Mouse (Mus musculus): ENCODE data around the gene Gm4559. TPM values are rescaled to one million over a fixed set of nuclear protein-coding genes. Genes with fewer than 3 reads are reported as not detected.
"Not testable (repeated sequence)": the region's sequence is repeated elsewhere in the genome, so short reads cannot be mapped to it uniquely, and the experiment has no call there.

The Gm4559 gene
- total RNA-seq, 2 experiments from 2014 or later, result not detected

DNA sequence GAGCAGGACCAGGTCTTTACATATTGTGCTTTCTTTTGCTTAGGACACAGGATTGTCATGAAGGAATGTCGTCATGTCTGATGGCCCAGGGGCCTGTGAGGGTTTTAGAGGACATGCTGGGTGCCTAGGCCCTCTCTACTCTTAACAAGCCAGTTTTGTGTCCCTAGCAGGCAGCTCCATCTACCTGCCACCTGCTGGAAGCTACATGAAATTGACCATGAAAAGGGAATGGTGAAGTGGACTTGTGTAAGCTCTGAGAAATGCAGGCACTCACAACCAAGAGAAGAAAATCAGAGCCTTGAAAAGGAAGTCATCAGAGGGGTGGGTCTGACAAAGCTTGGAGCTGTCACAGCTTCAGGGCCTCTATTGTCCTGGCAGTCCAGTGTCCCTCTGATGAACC is 5.1 kb upstream of the Gm4559 start:
- not testable (repeated sequence) for DNase-seq (ENCODE audit: low spot score in 2 of 2)

GRCm38 (mm10) chr7:142278183-142278582 is 4.0 kb upstream of the Gm4559 start:
- DNase-seq (ENCODE audit: low spot score in 2 of 2), result peak; percentile 49 to 72

DNA sequence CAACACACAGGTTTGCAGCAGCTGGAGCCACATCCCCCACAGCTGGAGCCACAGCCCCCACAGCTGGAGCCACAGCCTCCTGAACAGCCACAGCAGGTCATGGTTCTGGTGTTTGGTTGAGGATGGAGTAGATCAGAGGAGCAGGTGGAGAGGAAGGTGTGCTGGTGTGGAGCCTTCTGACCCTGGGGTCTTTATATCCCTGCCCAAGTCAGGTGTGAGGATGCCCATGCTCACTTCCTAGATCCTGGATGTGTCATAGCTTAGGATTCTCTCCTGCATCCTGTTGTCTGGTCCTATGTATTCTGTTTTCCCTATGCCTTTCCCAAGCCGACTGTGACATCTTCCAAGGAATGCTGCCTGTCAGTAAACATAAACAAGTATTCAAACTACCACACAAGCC is 15.9 kb downstream of the Gm4559 start, which contains the start of gene Gm2431:
TSS of gene Gm2431 (minus strand) at position 101 of the 400 bp plus-strand sequence.
- DNase-seq (ENCODE audit: low spot score in 2 of 2), result not testable (repeated sequence)

DNA sequence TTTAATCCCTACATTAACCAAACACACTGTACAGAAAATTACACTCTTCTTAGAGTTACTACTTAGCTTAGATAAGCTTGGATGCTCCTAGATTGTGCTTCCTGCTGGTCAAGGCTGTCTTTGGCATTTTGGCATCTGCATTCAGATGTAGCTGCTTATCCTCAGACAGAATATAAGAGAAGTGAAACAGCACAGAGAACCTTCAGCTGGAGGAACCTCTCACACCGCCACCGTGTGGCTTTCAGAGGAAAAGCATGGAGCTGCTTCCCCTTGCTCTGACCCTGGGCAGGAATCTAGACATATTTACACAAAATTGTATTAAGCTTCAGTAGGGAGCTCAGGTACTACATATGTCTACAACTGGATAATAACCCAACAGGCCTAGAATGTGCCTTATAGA is 18.6 kb downstream of the Gm4559 start:
- peak in 1 of 2 experiments; percentile 55 for DNase-seq (ENCODE audit: low spot score in 2 of 2)

DNA sequence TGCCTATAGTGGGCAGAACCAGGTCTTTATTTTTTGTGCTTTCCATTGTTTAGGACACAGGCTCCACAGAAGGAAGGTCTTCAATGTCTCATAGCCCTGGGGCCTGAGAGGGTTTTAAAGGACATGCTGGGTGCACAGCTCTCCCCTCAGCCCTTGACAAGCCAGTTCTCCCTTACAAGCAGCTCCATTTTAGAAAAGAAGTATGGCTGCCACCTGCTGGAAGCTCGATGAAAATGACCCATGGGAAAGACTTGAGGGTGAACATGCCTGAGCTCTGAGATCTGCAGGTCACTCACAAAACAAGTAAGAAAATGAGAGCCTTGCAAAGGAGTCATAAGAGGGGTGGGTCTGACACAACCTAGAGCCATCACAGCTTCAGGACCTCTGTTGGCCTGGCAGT is 24.3 kb downstream of the Gm4559 start:
- peak; percentile 7 to 32 for DNase-seq (ENCODE audit: low spot score in 2 of 2)

DNA sequence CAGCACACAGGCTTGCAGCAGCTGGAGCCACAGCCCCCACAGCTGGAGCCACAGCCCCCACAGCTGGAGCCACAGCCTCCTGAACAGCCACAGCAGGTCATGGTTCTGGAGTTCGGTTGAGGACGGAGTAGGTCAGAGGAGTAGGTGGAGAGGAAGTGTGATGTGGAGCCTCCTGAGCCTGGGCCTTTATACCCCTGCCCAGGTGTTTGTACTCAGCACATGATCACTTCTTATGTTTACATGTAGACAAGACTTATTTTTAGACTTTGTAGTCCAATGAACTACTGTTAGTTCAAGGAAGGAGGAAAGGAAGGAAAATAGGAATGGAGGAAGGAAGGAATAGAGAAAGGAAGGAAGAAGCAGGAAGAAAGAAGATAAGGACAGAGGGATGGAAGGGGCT is 33.2 kb downstream of the Gm4559 start, which contains the start of gene Gm40460:
TSS of gene Gm40460 (minus strand) at position 101 of the 400 bp plus-strand sequence.
- no peak for DNase-seq (ENCODE audit: low spot score in 2 of 2)

GRCm38 (mm10) chr7:142231540-142231939 is 42.6 kb downstream of the Gm4559 start:
- DNase-seq (ENCODE audit: low spot score in 2 of 2), result no peak

- DNase-seq (ENCODE audit: low spot score in 2 of 2), result not testable (repeated sequence)
Observed at GRCm38 (mm10) chr7:142229871-142230270, 44.3 kb downstream of the Gm4559 start, which contains the start of gene Krtap5-5. TSS of gene Krtap5-5 (minus strand) at chr7:142229971.

DNA sequence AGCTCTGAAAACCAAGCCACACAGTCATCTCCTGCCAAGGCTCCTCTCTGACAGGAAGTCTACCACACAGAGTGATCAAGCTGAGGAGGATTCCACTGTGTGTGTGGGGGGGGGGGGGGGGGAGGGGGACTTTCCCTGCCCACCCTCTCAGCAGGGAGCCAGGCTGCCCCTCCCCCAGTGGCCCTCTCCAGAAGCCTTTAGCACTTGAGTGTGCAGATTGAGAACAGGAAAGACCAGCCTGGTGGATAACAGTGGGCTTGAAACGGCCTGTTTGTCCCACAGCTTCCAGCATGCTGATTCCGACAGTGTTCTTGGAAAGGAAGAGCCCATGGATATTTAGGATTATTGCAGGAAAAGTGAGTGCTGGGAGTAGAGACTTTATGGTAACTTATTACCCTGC is 49.6 kb downstream of the Gm4559 start:
- DNase-seq (ENCODE audit: low spot score in 2 of 2), result no peak

Other genes with a start within 250 kb of the Gm4559 start
- 10 to 100 TPM; 29.0 to 32.0 TPM for gene Mob2, start 213.3 kb downstream of the Gm4559 start, total RNA-seq (2021)
- 100 to 1,000 TPM; 130 to 133 TPM for gene Dusp8, start 178.5 kb downstream of the Gm4559 start, total RNA-seq (2021)
- not detected for gene Gm45618, start 153.6 kb downstream of the Gm4559 start, total RNA-seq (2021)
- not detected for gene Gm39115, start 138.3 kb downstream of the Gm4559 start, total RNA-seq (2021)
- not detected for gene Gm45337, start 129.8 kb downstream of the Gm4559 start, total RNA-seq (2021)
- gene Gm29735, start 117.2 kb downstream of the Gm4559 start, total RNA-seq (2021), result not detected
- not detected for gene Gm4553, start 108.6 kb downstream of the Gm4559 start, total RNA-seq (2021)
- gene Krtap5-2, start 98.4 kb downstream of the Gm4559 start, total RNA-seq (2021), result not detected
- not detected for gene Gm10153, start 84.0 kb downstream of the Gm4559 start, total RNA-seq (2021)
- not detected for gene Krtap5-3, start 73.0 kb downstream of the Gm4559 start, total RNA-seq (2021)
- not detected for gene Gm7579, start 62.5 kb downstream of the Gm4559 start, total RNA-seq (2021)
- gene Krtap5-5, start 44.4 kb downstream of the Gm4559 start, total RNA-seq (2021), result not detected
- gene Gm40460, start 33.3 kb downstream of the Gm4559 start, total RNA-seq (2021), result not detected
- gene Gm2431, start 16.0 kb downstream of the Gm4559 start, total RNA-seq (2021), result not detected
- not detected for gene Krtap5-1, start 22.8 kb upstream of the Gm4559 start, total RNA-seq (2021)
- gene Krtap5-4, start 29.2 kb upstream of the Gm4559 start, total RNA-seq (2021), result not detected
- 10 to 100 TPM; 36.8 to 37.1 TPM for gene Ifitm10, start 99.4 kb upstream of the Gm4559 start, total RNA-seq (2021)
- gene Gm49369, start 108.3 kb upstream of the Gm4559 start, total RNA-seq (2021), result 1 to 10 TPM in 1 of 2 experiments, under 1 TPM in 1; 0.94 to 6.7 TPM
- gene Ctsd, start 113.7 kb upstream of the Gm4559 start, total RNA-seq (2021), result 100 to 1,000 TPM; 303 to 349 TPM
- gene Syt8, start 160.5 kb upstream of the Gm4559 start, total RNA-seq (2021), result not detected
- 1 to 10 TPM in 1 of 2 experiments, not detected in 1; 1.2 TPM for gene Tnni2, start 167.4 kb upstream of the Gm4559 start, total RNA-seq (2021)
- gene Lsp1, start 186.4 kb upstream of the Gm4559 start, total RNA-seq (2021), result 1 to 10 TPM; 2.6 to 3.1 TPM
- not detected for gene Tnnt3, start 224.5 kb upstream of the Gm4559 start, total RNA-seq (2021)